Mouse (Mus musculus): Measurements from ENCODE around the gene Tm2d1. TPM values are rescaled to one million over a fixed set of nuclear protein-coding genes. Genes with fewer than 3 reads are reported as not detected.

The Tm2d1 gene
- total RNA-seq, 2 experiments from 2014 or later = 12.6 to 13.8 TPM

DNA sequence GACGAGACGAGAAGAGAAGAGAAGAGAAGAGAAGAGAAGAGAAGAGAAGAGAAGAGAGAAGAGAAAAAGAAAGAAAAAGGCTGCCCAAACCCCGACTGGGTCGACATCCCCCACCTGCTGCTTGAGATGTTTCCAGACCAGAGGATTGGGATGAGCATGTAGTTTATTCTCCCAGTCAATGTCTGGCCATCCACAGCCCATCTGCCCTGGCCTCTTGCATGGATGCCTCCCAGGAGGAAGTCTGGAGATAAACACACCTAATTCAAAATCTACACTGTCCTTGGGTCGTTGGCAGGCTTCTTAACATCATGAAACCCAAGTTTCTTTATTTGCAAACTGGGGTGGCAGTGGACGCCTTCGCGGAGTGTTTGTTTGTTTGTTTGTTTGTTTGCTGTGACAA is 47.4 kb downstream of the Tm2d1 start:
- no peak for ATAC-seq (replicated peaks; ENCODE audit: low FRiP score, poor library complexity, severe bottlenecking)

DNA sequence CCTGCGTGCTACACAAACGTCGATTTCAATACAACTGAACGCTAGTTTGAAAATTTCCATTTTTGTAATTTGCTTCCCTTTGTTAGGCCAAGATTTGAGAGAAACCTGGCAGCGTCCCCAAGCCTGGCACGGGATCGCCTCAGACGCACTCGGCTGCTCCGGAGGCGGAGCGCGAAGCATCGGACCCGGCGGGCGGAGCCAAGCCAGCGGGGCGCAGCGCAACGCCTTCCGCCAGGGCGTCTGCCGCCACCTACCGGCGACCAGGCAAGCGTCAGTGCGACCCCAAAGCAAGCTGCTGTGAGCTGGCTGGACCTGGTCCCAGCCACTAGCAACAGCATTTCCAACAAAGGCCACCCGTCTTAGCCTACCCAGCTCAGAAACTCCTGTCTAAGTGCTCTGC is 60.9 kb downstream of the Tm2d1 start:
- ATAC-seq (replicated peaks; ENCODE audit: low FRiP score, poor library complexity, severe bottlenecking) = peak; percentile 96

DNA sequence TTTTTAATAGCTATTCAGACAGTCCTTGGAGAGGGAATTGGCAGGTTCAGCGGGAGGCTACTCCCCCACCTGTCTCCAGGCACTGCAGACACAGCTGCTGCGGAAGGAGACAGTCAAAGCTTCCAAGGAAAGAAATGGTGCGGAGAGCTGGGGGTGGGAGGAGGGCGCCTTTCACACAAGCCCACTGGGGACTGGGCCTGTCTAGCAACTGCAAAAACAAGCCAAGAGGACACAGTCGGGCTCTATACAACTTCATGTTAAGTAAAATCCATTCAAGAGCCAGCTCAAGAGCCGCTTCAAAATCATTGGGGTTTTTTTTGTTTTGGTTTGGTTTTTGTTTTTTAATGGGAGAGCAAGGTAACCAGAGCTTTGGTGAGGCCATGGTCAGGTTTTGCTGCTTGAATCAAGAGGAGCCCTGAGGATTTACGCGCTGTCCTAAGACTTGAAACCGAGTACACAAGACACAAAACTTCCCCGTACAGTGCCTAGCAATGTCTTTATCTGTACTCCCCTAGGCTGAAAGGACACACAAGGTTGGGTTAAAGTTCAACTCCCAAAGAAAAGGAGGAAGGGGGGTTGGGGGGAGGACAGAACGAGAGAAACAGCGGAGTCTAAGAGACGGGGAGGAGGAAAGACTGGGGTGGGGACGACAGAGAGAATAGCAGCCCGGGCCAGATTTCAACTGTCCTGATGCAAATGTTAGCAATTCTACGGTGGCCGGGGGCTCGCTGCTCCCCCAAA is 61.6 kb downstream of the Tm2d1 start:
- ATAC-seq (replicated peaks; ENCODE audit: low FRiP score, poor library complexity, severe bottlenecking) = no peak

DNA sequence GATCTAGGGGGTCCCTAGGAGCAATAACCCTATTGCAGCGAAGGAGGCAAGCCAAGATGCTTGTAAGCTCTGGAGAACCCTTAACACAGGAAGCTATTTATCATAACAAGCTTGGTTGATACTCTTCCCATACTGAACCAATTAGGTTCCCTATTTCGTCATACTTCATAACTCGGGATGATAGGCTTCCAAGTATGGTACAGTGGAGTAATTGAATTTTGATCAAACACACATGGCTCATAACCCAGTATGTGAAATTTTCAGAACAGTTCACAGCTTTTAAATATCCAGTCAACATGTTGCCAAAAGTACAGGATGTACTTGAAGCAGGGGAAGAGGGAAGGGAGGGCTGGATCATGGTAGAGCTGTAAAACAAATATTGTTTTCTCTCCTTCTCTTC is 64.3 kb downstream of the Tm2d1 start:
- no peak for ATAC-seq (replicated peaks; ENCODE audit: low FRiP score, poor library complexity, severe bottlenecking)

DNA sequence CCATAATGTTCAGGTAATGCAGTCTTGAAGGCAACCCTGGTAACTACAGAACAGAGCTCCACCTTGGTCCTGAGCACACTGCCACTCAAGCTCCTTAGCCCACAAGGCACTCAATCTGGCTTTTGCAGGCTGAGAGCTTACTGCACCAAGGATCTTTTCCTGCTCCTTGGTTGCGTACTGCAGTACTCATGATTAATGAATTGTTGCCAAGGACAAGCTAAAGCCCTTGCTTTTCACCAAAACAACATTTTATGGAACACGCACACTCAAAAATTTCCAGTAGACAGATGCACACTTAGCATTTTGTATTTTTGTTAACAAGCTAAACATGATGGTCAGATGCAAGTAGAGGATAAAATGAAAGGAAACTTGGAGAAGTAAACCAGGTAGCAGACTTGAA is 66.0 kb downstream of the Tm2d1 start:
- no peak for ATAC-seq (replicated peaks; ENCODE audit: low FRiP score, poor library complexity, severe bottlenecking)

Other genes starting within 250 kb of the Tm2d1 start
- not detected in 2 replicates for gene Patj, start 12.5 kb upstream of the Tm2d1 start, total RNA-seq (2015; ENCODE audit: low replicate concordance)
- gene Patj, start 12.5 kb upstream of the Tm2d1 start, total RNA-seq (2017; ENCODE audit: low replicate concordance) = 4.2 and 11.4 TPM in 2 replicates